Mouse (Mus musculus): Measurements from ENCODE around the gene Ccl22.

Ccl22 gene

DNA sequence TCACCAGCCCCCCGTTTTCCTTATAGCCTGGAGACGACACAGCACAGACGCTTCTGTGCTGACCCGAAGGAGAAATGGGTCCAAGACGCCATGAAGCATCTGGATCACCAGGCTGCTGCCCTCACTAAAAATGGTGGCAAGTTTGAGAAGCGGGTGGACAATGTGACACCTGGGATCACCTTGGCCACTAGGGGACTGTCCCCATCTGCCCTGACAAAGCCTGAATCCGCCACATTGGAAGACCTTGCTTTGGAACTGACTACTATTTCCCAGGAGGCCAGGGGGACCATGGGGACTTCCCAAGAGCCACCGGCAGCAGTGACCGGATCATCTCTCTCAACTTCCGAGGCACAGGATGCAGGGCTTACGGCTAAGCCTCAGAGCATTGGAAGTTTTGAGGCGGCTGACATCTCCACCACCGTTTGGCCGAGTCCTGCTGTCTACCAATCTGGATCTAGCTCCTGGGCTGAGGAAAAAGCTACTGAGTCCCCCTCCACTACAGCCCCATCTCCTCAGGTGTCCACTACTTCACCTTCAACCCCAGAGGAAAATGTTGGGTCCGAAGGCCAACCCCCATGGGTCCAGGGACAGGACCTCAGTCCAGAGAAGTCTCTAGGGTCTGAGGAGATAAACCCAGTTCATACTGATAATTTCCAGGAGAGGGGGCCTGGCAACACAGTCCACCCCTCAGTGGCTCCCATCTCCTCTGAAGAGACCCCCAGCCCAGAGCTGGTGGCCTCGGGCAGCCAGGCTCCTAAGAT lies 34.3 kb downstream of the Ccl22 start:
- no peak for DNase-seq

DNA sequence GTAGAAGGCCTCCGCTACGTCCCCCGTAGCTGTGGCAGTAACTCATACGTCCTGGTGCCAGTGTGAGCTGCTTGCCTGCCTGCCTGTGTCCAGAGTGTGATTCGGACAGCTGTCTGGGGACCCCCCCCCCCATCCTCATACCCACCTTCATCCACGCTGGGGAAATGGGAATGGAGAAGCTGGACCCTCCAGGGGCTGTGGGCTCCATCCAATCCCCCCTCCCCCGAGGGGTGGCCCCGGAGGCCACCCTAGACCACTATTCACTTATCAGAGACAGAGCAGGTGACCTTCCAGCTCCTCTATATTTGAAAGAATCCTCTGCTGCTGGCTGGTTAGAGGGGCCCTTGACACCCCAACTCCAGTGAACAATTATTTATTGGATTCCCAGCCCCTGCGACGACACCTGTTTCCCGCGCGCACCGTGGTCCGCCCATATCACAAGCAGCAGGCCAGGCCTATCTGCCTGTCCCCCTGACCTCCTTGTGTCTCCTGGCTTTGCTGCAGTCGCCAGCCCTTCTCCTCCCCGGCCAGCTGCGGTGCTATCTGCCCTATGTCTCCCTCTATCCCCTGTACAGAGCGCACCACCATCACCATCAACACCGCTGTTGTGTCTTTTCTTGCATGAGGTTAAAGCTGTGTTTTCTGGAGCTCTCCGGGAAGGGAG lies 35.2 kb downstream of the Ccl22 start:
- DNase-seq = no peak

- DNase-seq = no peak
These were observed 35.9 kb downstream of the Ccl22 start for GRCm38 (mm10) chr8:94781155-94781837.

DNA sequence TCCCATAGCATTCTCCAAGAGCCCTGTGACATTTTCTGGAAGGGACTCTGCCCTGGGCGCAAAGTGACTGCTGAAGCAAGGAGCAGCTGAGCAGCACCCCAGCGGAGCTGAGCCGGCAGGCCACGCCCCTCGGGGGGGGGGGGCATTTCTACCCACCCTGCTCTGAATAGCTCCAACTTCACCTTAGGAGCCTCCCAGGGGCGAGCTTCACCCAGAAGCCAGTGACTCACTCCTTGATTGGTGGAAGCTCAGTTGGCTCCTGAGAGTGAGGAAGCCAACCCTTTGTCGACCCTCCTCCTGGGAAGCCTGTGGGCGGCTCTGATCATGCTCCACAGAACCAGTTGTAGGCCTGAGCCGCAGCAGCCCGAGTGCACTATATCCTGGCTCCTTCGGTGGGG lies 36.4 kb downstream of the Ccl22 start:
- DNase-seq = no peak

- no peak for DNase-seq
These were observed 38.5 kb downstream of the Ccl22 start for GRCm38 (mm10) chr8:94783890-94784289.

GRCm38 (mm10) chr8:94785247-94785985 lies 40.0 kb downstream of the Ccl22 start:
- peak; percentile 40 for DNase-seq

DNA sequence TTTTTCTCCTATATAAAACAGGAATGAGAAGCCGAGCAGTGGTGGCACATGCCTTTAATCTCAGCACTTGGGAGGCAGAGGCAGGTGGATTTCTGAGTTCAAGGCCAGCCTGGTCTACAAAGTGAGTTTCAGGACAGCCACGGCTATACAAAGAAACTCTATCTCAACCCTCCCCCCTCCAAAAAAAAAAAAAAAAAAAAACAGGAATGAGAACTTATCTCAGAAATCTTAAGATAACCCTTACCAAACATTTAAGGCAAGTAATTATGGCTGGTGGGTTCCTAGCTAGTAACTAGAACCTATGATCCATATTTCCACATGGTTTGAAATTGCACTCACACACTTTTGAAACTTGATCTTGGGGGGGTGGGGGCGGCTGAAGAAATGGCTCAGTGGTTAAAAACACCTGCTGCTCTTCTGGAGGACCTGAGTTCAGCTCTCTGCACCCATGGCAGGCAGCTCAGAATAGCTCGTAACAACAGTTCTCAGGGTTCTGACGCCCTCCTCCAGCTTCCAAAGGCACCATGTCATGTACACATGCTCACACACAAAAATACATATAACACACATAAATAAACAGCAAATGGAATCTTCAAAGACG lies 40.7 kb downstream of the Ccl22 start:
- no peak for DNase-seq

GRCm38 (mm10) chr8:94787524-94788501 lies 42.4 kb downstream of the Ccl22 start:
- DNase-seq = no peak

- no peak for DNase-seq
These were observed 44.0 kb downstream of the Ccl22 start for GRCm38 (mm10) chr8:94789256-94789955.

GRCm38 (mm10) chr8:94794368-94794767 lies 49.0 kb downstream of the Ccl22 start:
- no peak for DNase-seq

GRCm38 (mm10) chr8:94794782-94795181 lies 49.4 kb downstream of the Ccl22 start:
- no peak for DNase-seq

DNA sequence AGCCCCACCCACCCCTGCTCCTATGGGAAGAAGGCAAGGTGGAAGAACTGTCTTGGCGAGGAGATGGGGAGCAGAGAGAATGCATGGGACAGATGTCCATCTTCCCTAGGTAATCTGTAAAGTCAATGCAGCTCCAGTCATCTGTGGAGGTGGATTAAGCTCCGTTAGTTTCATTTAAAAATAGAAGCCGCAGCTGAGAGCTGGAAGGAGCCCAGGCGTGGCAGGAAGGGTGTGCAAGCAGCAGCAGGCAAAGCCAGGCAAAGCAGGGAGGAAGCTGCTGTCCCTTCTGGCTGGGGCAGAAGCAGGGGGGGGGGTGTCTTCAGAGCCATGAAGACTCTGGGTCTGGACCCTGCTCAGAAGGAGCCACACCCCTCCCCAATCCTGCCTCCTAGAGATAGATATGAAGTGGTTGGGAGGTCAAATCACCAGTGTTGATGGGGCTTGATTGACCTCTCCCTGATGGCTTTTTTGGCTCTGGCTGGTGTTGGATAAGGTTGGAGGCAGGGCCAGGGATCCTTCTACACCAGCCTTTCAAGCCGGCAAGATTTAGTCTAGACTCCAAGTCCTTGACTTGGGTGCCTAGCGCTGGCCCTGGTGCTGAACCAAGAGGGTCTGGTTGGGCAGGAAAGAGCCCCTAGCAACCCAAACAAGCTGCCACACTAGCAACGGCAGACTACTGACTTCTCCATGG lies 55.0 kb downstream of the Ccl22 start:
- no peak for DNase-seq

All from thymus, postnatal 25 days (tissue).